Mouse (Mus musculus): ENCODE measurements around the gene Gm904.
"Not testable (repeated sequence)": the region's sequence is repeated elsewhere in the genome, so short reads cannot be mapped to it uniquely, and the experiment has no call there.

Gene Gm904

DNA sequence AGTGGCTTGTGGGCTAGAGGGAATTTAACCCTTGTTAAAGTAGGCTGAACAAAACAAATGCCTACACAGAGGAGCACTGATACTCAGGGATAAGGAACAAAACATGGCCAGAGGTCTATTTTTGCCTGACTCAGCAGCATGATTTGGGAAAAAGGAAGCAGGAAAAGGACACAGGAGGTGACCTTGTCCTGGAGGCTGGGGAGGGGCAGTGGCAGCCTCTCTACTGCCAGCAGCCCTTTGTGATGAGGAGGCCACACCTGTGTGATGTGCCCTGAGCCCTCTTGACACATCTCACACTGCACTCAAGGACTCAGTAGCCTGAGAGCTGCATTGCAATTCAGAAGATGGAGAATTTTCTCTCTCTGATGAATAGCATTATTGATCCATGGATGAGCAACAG lies at the start of gene Gm904:
Gene Gm904, plus strand, starts transcription at position 301 of the 400 bp plus-strand sequence.
- not testable (repeated sequence) for DNase-seq

GRCm38 (mm10) chr13:50648771-50649170 lies 5.7 kb downstream of the Gm904 start:
- DNase-seq: not testable (repeated sequence)
